Mouse (Mus musculus): ENCODE measurements around the gene Cfd.

The Cfd gene

GRCm38 (mm10) chr10:79890670-79891069, at the start of gene Cfd:
Gene Cfd (plus strand): TSS chr10:79890853.
- DNase-seq (ENCODE audit: low read depth), result no peak

- DNase-seq (ENCODE audit: low read depth), result peak; percentile 46
Measured at GRCm38 (mm10) chr10:79842322-79842721, 48.3 kb upstream of the Cfd start.

- no peak for DNase-seq (ENCODE audit: low read depth)
Measured at GRCm38 (mm10) chr10:79843476-79843875, 47.2 kb upstream of the Cfd start.

- DNase-seq (ENCODE audit: low read depth), result no peak
Measured at GRCm38 (mm10) chr10:79846553-79846952, 44.1 kb upstream of the Cfd start.

- peak; percentile 53 for DNase-seq (ENCODE audit: low read depth)
Measured at GRCm38 (mm10) chr10:79849941-79850628, 40.6 kb upstream of the Cfd start.

- DNase-seq (ENCODE audit: low read depth), result no peak
Measured at GRCm38 (mm10) chr10:79851653-79852052, 39.0 kb upstream of the Cfd start.

GRCm38 (mm10) chr10:79852107-79852789, 38.4 kb upstream of the Cfd start:
- peak; percentile 50 for DNase-seq (ENCODE audit: low read depth)

GRCm38 (mm10) chr10:79852827-79853226, 37.8 kb upstream of the Cfd start:
- DNase-seq (ENCODE audit: low read depth), result peak; percentile 59

- DNase-seq (ENCODE audit: low read depth), result peak; percentile 91
Measured at GRCm38 (mm10) chr10:79853392-79853791, 37.3 kb upstream of the Cfd start.

- peak; percentile 100 for DNase-seq (ENCODE audit: low read depth)
Measured at GRCm38 (mm10) chr10:79853860-79854795, 36.5 kb upstream of the Cfd start, which contains the start of gene Ptbp1. Gene Ptbp1 (plus strand): TSS chr10:79854427.

- peak; percentile 63 for DNase-seq (ENCODE audit: low read depth)
Measured at GRCm38 (mm10) chr10:79854801-79855541, 35.7 kb upstream of the Cfd start.

- DNase-seq (ENCODE audit: low read depth), result no peak
Measured at GRCm38 (mm10) chr10:79855558-79856184, 35.0 kb upstream of the Cfd start.

- no peak for DNase-seq (ENCODE audit: low read depth)
Measured at GRCm38 (mm10) chr10:79856280-79856679, 34.4 kb upstream of the Cfd start.

- DNase-seq (ENCODE audit: low read depth), result no peak
Measured at GRCm38 (mm10) chr10:79856704-79857451, 33.8 kb upstream of the Cfd start.

- DNase-seq (ENCODE audit: low read depth), result peak; percentile 95
Measured at GRCm38 (mm10) chr10:79857452-79857811, 33.2 kb upstream of the Cfd start.

- no peak for DNase-seq (ENCODE audit: low read depth)
Measured at GRCm38 (mm10) chr10:79857894-79858293, 32.8 kb upstream of the Cfd start.

GRCm38 (mm10) chr10:79858416-79859074, 32.1 kb upstream of the Cfd start:
- no peak for DNase-seq (ENCODE audit: low read depth)

GRCm38 (mm10) chr10:79859116-79859515, 31.5 kb upstream of the Cfd start:
- DNase-seq (ENCODE audit: low read depth), result no peak

- DNase-seq (ENCODE audit: low read depth), result no peak
Measured at GRCm38 (mm10) chr10:79860079-79860911, 30.4 kb upstream of the Cfd start.

All from 416B (cell line).